Mouse (Mus musculus) testis, adult 2 months (tissue): ENCODE measurements at regions not wholly inside any gene's neighbourhood (a gene's known extent, or its start where the extent isn't known, plus 50 kb on each side); places are given as distances from the start of the nearest gene placed in this dataset.

Source experiments
- H3K27ac ChIP-seq: fragments of 200-500 bp; 2 replicates; pipeline ENCODE4 v1.5.1; 2012; ENCODE audit warnings: low read depth, low read length; ENCODE audit not compliant: control insufficient read depth, insufficient read depth
- H3K27me3 ChIP-seq: fragments of 200-500 bp; 2 replicates; pipeline ENCODE4 v1.6.1; 2012; ENCODE audit warnings: mild to moderate bottlenecking, low read length, moderate library complexity; ENCODE audit not compliant: control insufficient read depth, insufficient read depth
- H3K36me3 ChIP-seq: fragments of 200-500 bp; 2 replicates; pipeline ENCODE4 v1.6.1; 2012; ENCODE audit warnings: mild to moderate bottlenecking, low read length; ENCODE audit not compliant: control insufficient read depth, insufficient read depth
- H3K4me1 ChIP-seq: fragments of 200-500 bp; 2 replicates; pipeline ENCODE4 v1.6.1; 2012; ENCODE audit warnings: low read length; ENCODE audit not compliant: control insufficient read depth, insufficient read depth
- H3K4me3 ChIP-seq: fragments of 200-500 bp; 2 replicates; pipeline ENCODE4 v1.5.1; 2012; ENCODE audit warnings: low read depth, mild to moderate bottlenecking, low read length, moderate library complexity, mixed read lengths; ENCODE audit not compliant: control insufficient read depth
- CTCF ChIP-seq: fragments of 200-500 bp; IDR thresholded peaks from 2 replicates; pipeline ENCODE4 v1.5.1; 2012; ENCODE audit warnings: low read depth, mild to moderate bottlenecking, inconsistent platforms, low read length, moderate library complexity; ENCODE audit not compliant: control insufficient read depth, insufficient read depth, insufficient replicate concordance
- POLR2A ChIP-seq: fragments of 200-500 bp; IDR thresholded peaks from 2 replicates; pipeline ENCODE4 v1.6.1; 2012; ENCODE audit warnings: low read depth, mild to moderate bottlenecking, inconsistent platforms, low read length, moderate library complexity; ENCODE audit not compliant: control insufficient read depth

GRCm38 (mm10) chr1:194182293-194182692 lies 435.7 kb upstream of the Plxna2 start:
- H3K4me1 ChIP-seq: no peaks in the 10 kb centered on the region
- H3K4me3 ChIP-seq: no peak overlapping the region
- no peak overlapping the region for H3K27ac ChIP-seq
- TF ChIP-seq CTCF: no peak
- no peak for TF ChIP-seq POLR2A
- H3K27me3 ChIP-seq: no peaks in the 10 kb centered on the region
- no peaks in the 10 kb centered on the region for H3K36me3 ChIP-seq

GRCm38 (mm10) chr1:194161469-194161868 lies 456.5 kb upstream of the Plxna2 start:
- no peak overlapping the region for H3K27ac ChIP-seq
- no peaks in the 10 kb centered on the region for H3K4me1 ChIP-seq
- H3K36me3 ChIP-seq: no peaks in the 10 kb centered on the region

GRCm38 (mm10) chr1:194160761-194161461 lies 457.1 kb upstream of the Plxna2 start:
- Histone ChIP-seq H3K36me3 (no peaks in the 10 kb centered on the region), H3K4me3 (no peak overlapping the region), H3K27ac (no peak overlapping the region), H3K4me1 (no peaks in the 10 kb centered on the region), H3K27me3 (no peaks in the 10 kb centered on the region)
- TF ChIP-seq CTCF (no peak), POLR2A (no peak)

More at GRCm38 (mm10) chr1:194161469-194161868, 456.5 kb upstream of the Plxna2 start:
- no peak for TF ChIP-seq POLR2A
- no peak for TF ChIP-seq CTCF
- Histone ChIP-seq H3K4me3 (no peak overlapping the region), H3K27me3 (no peaks in the 10 kb centered on the region)

GRCm38 (mm10) chr1:194157268-194157667 lies 460.8 kb upstream of the Plxna2 start:
- TF ChIP-seq POLR2A (no peak), CTCF (no peak)
- Histone ChIP-seq H3K27me3 (no peaks in the 10 kb centered on the region), H3K27ac (no peak overlapping the region), H3K36me3 (no peaks in the 10 kb centered on the region), H3K4me3 (no peak overlapping the region), H3K4me1 (no peaks in the 10 kb centered on the region)

- Histone ChIP-seq H3K36me3 (no peaks in the 10 kb centered on the region), H3K27me3 (no peaks in the 10 kb centered on the region), H3K27ac (no peak overlapping the region), H3K4me3 (no peak overlapping the region), H3K4me1 (no peaks in the 10 kb centered on the region)
- no peak for TF ChIP-seq POLR2A
- TF ChIP-seq CTCF: no peak
These were observed 469.3 kb upstream of the Plxna2 start for GRCm38 (mm10) chr1:194148416-194149364.

- no peak for TF ChIP-seq CTCF
- TF ChIP-seq POLR2A: no peak
- no peaks in the 10 kb centered on the region for H3K27me3 ChIP-seq
- H3K27ac ChIP-seq: no peak overlapping the region
- H3K4me3 ChIP-seq: no peak overlapping the region
- no peaks in the 10 kb centered on the region for H3K36me3 ChIP-seq
- H3K4me1 ChIP-seq: no peaks in the 10 kb centered on the region
These were observed 500.2 kb upstream of the Plxna2 start for GRCm38 (mm10) chr1:194117631-194118360.

- Histone ChIP-seq H3K27ac (no peak overlapping the region), H3K36me3 (no peaks in the 10 kb centered on the region), H3K27me3 (no peaks in the 10 kb centered on the region), H3K4me1 (no peaks in the 10 kb centered on the region), H3K4me3 (no peak overlapping the region)
- TF ChIP-seq POLR2A: no peak
- no peak for TF ChIP-seq CTCF
These were observed 503.6 kb upstream of the Plxna2 start for GRCm38 (mm10) chr1:194114399-194114798.
